Mouse (Mus musculus) ES-CJ7 (cell line): ENCODE results near the gene Ssty1.
"Not testable (repeated sequence)": the region's sequence is repeated elsewhere in the genome, so short reads cannot be mapped to it uniquely, and the experiment has no call there.

Experiments
- DNase-seq: peaks from one replicate; pipeline ENCODE4 v3.0.0; 2011; ENCODE audit warnings: low read depth, low spot score

Ssty1 gene

GRCm38 (mm10) chrY:18088816-18089215, at the start of gene Ssty1:
Gene Ssty1, plus strand, starts transcription at chrY:18089116.
- not testable (repeated sequence) for DNase-seq

GRCm38 (mm10) chrY:18061712-18062111, 27.2 kb upstream of the Ssty1 start, which contains the start of gene Gm21764:
Gene Gm21764, minus strand, starts transcription at chrY:18061812.
- DNase-seq, result not testable (repeated sequence)
